Mouse (Mus musculus) lung, postnatal 0 days (tissue): Measurements from ENCODE around the gene Crim1.

Experiments used
- CTCF ChIP-seq: IDR thresholded peaks from 2 replicates; pipeline ENCODE4 v1.5.1; 2016; ENCODE audit warnings: antibody characterized with exemption, mild to moderate bottlenecking
- EP300 ChIP-seq: IDR thresholded peaks from 2 replicates; pipeline ENCODE4 v1.6.1; 2016; ENCODE audit warnings: antibody characterized with exemption, mild to moderate bottlenecking, control low read depth

DNA sequence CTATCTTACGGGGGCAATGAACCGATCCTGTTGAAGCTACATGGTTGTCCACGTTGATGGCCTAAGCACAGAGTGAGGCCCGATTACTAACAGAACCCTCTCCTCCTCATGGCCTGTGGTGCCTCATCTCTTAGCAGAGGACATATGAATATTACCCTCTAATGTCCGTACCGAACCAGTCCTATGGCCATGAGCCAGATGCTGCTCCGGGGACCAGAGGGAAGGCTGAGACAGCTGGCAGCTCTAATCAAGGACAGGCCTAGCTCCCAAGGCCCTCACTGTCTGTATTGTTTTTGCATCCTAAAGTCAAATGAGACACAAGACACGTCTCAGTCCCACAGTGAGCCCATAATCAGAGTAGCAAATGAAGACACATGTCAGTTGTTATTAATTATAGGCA is 155.6 kb downstream of the Crim1 start:
- no peak for TF ChIP-seq CTCF
- no peak for TF ChIP-seq EP300
